Mouse (Mus musculus) spleen, adult 2 months (tissue): ENCODE data around the gene Mob2. TPM values are rescaled to one million over a fixed set of nuclear protein-coding genes. Genes with fewer than 3 reads are reported as not detected.

Experiments used
- DNase-seq, 2 experiments: peaks; one replicate each; pipeline versions ENCODE4 v3.0.0 to v3.0.0-alpha.2; 2012 to 2021; ENCODE audit warnings: low spot score in 2 of 2, low read depth in 1 of 2
- H3K27ac ChIP-seq: fragments of 200-500 bp; 2 replicates; pipeline ENCODE4 v1.5.1; 2012; ENCODE audit warnings: low read length, inconsistent platforms; ENCODE audit not compliant: insufficient read depth
- H3K27me3 ChIP-seq: fragments of 200-500 bp; 2 replicates; pipeline ENCODE4 v1.6.1; 2012; ENCODE audit warnings: mild to moderate bottlenecking, moderate library complexity, low read length, inconsistent platforms; ENCODE audit not compliant: control insufficient read depth, insufficient read depth
- H3K36me3 ChIP-seq: fragments of 200-500 bp; 2 replicates; pipeline ENCODE4 v1.6.1; 2012; ENCODE audit warnings: mild to moderate bottlenecking, low read length, inconsistent platforms; ENCODE audit not compliant: control insufficient read depth, insufficient read depth
- H3K4me1 ChIP-seq: fragments of 200-500 bp; 2 replicates; pipeline ENCODE4 v1.6.1; 2011; ENCODE audit warnings: inconsistent platforms; ENCODE audit not compliant: control insufficient read depth, insufficient read depth, insufficient read length
- H3K4me3 ChIP-seq: fragments of 200-500 bp; 2 replicates; pipeline ENCODE4 v1.5.1; 2011; ENCODE audit warnings: mild to moderate bottlenecking, inconsistent platforms; ENCODE audit not compliant: insufficient read depth, insufficient read length; ENCODE audit errors: extremely low read depth
- CTCF ChIP-seq: fragments of 200-500 bp; IDR thresholded peaks from 2 replicates; pipeline ENCODE4 v1.5.1; 2011; ENCODE audit warnings: mild to moderate bottlenecking, inconsistent platforms; ENCODE audit not compliant: insufficient read depth, insufficient read length, insufficient replicate concordance; ENCODE audit errors: extremely low read depth
- POLR2A ChIP-seq: fragments of 200-500 bp; IDR thresholded peaks from 2 replicates; pipeline ENCODE4 v1.6.1; 2011; ENCODE audit warnings: low read depth, low read length, inconsistent platforms
- WGBS: fragments of 180-500 bp; shearing (Covaris S2); methylation state at CpG from one replicate; pipeline ENCODE4 v1.1.7; 2018; 5-methylcytosine and 5-hydroxymethylcytosine counted together
- polyA plus RNA-seq: library from polyadenylated mRNA; depleted of rRNA; stranded (reverse); fragments of >200 nt; gene quantifications from 2 replicates; pipeline ENCODE4 v1.2.3, GENCODE M21; 2012

The Mob2 gene
- polyA plus RNA-seq, 1 experiment = 28.2 TPM

GRCm38 (mm10) chr7:142055431-142055830, 5.4 kb downstream of the Mob2 start:
- no peaks in the 10 kb centered on the region for H3K36me3 ChIP-seq
- no peak overlapping the region for H3K4me3 ChIP-seq
- no peak overlapping the region for H3K27ac ChIP-seq
- no peak for DNase-seq
- H3K4me1 ChIP-seq = peaks cover 18% of the 10 kb centered on the region; the same call in 1 of the 2 replicates
- no peaks in the 10 kb centered on the region for H3K27me3 ChIP-seq
- WGBS = 94% methylated on average over 3 of the region's 3 CpGs
- TF ChIP-seq POLR2A = no peak
- TF ChIP-seq CTCF = no peak

GRCm38 (mm10) chr7:142050536-142050935, 10.3 kb downstream of the Mob2 start:
- no peaks in the 10 kb centered on the region for H3K36me3 ChIP-seq
- no peak overlapping the region for H3K4me3 ChIP-seq
- H3K27me3 ChIP-seq = no peaks in the 10 kb centered on the region
- no peak for DNase-seq
- TF ChIP-seq POLR2A (no peak), CTCF (no peak)
- H3K4me1 ChIP-seq = peaks cover 3% of the 10 kb centered on the region; the same call in 1 of the 2 replicates
- H3K27ac ChIP-seq = no peak overlapping the region

GRCm38 (mm10) chr7:142045932-142046331, 14.9 kb downstream of the Mob2 start:
- Histone ChIP-seq H3K27ac (no peak overlapping the region), H3K4me3 (no peak overlapping the region), H3K27me3 (no peaks in the 10 kb centered on the region), H3K4me1 (no peaks in the 10 kb centered on the region), H3K36me3 (no peaks in the 10 kb centered on the region)
- TF ChIP-seq CTCF = no peak
- TF ChIP-seq POLR2A = no peak
- WGBS = 88% methylated on average over 1 of the region's 1 CpGs
- DNase-seq = no peak

GRCm38 (mm10) chr7:142045344-142045743, 15.5 kb downstream of the Mob2 start:
- H3K4me3 ChIP-seq = no peak overlapping the region
- no peak overlapping the region for H3K27ac ChIP-seq
- DNase-seq = no peak
- WGBS = 98% methylated on average over 2 of the region's 2 CpGs
- H3K4me1 ChIP-seq = no peaks in the 10 kb centered on the region
- no peak for TF ChIP-seq CTCF
- no peak for TF ChIP-seq POLR2A
- H3K36me3 ChIP-seq = no peaks in the 10 kb centered on the region
- H3K27me3 ChIP-seq = no peaks in the 10 kb centered on the region

- no peaks in the 10 kb centered on the region for H3K36me3 ChIP-seq
- no peaks in the 10 kb centered on the region; the same call in 1 of the 2 replicates for H3K4me1 ChIP-seq
- TF ChIP-seq POLR2A (no peak), CTCF (no peak)
- no peaks in the 10 kb centered on the region for H3K27me3 ChIP-seq
- H3K27ac ChIP-seq = no peak overlapping the region
- no peak for DNase-seq
- WGBS = 78% methylated on average over 3 of the region's 3 CpGs
- H3K4me3 ChIP-seq = no peak overlapping the region
These were observed 20.1 kb downstream of the Mob2 start for GRCm38 (mm10) chr7:142040756-142041155.

- Histone ChIP-seq H3K27ac (no peak overlapping the region), H3K27me3 (no peaks in the 10 kb centered on the region), H3K4me3 (no peak overlapping the region), H3K4me1 (peaks cover 8% of the 10 kb centered on the region; the same call in 1 of the 2 replicates), H3K36me3 (no peaks in the 10 kb centered on the region)
- WGBS = 95% methylated on average over 4 of the region's 4 CpGs
- TF ChIP-seq POLR2A (no peak), CTCF (peak; percentile 46; the same call in 1 of the 2 replicates)
- DNase-seq = peak in 1 of 2 experiments; percentile 40
These were observed 23.2 kb downstream of the Mob2 start for GRCm38 (mm10) chr7:142037553-142038170.

GRCm38 (mm10) chr7:142035048-142035811, 25.6 kb downstream of the Mob2 start:
- 73% methylated on average over 2 of the region's 2 CpGs for WGBS
- Histone ChIP-seq H3K27ac (no peak overlapping the region), H3K36me3 (no peaks in the 10 kb centered on the region), H3K27me3 (no peaks in the 10 kb centered on the region), H3K4me3 (no peak overlapping the region), H3K4me1 (peaks cover 8% of the 10 kb centered on the region; the same call in 1 of the 2 replicates)
- TF ChIP-seq POLR2A = no peak
- no peak for TF ChIP-seq CTCF
- DNase-seq = no peak
